Mouse (Mus musculus): Measurements from ENCODE around the gene Apool. TPM values are rescaled to one million over a fixed set of nuclear protein-coding genes. Genes with fewer than 3 reads are reported as not detected.

Apool gene
- polyA plus RNA-seq, 1 experiment from 2014 or later: 27.8 TPM

Other genes with a start within 250 kb of the Apool start
- 0.17 and 0.26 TPM in 2 replicates for gene 4933403O08Rik, start 72.3 kb upstream of the Apool start, polyA plus RNA-seq (2015; fragmentation: Nextera tagmentation; extraction: Ambion mirVana)
- not detected in 2 replicates for gene Satl1, start 95.4 kb downstream of the Apool start, polyA plus RNA-seq (2015; fragmentation: Nextera tagmentation; extraction: Ambion mirVana)
- gene 2010106E10Rik, start 183.9 kb downstream of the Apool start, polyA plus RNA-seq (2015; fragmentation: Nextera tagmentation; extraction: Ambion mirVana): not detected in 2 replicates

Measured in hindbrain, embryonic 13.5 days (tissue).